In genomic region chr12:110791026-110791425, GRCm38 (mm10) we compare ENCODE assay signal across 17 mouse cellular contexts.
"Had no signal": no experiment of that assay in that cellular context is flagged by ENCODE, and none has a peak within 500 bp of the region (broad histone marks: within the 10 kb centered on the region; RNA-seq: fewer than 3 reads in every experiment).

No protein-coding gene starts in this region.

- H3K36me3 ChIP-seq: hindbrain, embryonic 15.5 days had no signal

- H3K9ac ChIP-seq: hindbrain, embryonic 15.5 days; limb, embryonic 12.5 days; limb, embryonic 15.5 days; liver, embryonic 12.5 days had no signal

- H3K4me3 ChIP-seq: hindbrain, embryonic 15.5 days; limb, embryonic 12.5 days; limb, embryonic 15.5 days; liver, embryonic 12.5 days had no signal

- H3K4me2 ChIP-seq: hindbrain, embryonic 15.5 days; limb, embryonic 12.5 days; limb, embryonic 15.5 days; liver, embryonic 12.5 days; midbrain, embryonic 11.5 days had no signal

- DNase-seq: left cerebral cortex, postnatal 4 days; lung, adult 2 months; lung, postnatal 14 days; lung, postnatal 4 days; midbrain, embryonic 14.5 days; right cerebral cortex, adult 18-20 months; right cerebral cortex, postnatal 14 days; right cerebral cortex, postnatal 4 days; thymus, adult 2 months; thymus, postnatal 14 days; thymus, postnatal 4 days had no signal

- H3K27ac ChIP-seq: hindbrain, embryonic 15.5 days; limb, embryonic 12.5 days; limb, embryonic 15.5 days; liver, embryonic 12.5 days; stomach, postnatal 0 days had no signal

- H3K4me1 ChIP-seq: hindbrain, embryonic 15.5 days; liver, embryonic 12.5 days had no signal

- ATAC-seq: liver, embryonic 12.5 days had no signal

- H3K27me3 ChIP-seq: hindbrain, embryonic 15.5 days; limb, embryonic 12.5 days; limb, embryonic 15.5 days; liver, embryonic 12.5 days had no signal

- H3K9me3 ChIP-seq: hindbrain, embryonic 15.5 days; limb, embryonic 12.5 days; limb, embryonic 15.5 days; liver, embryonic 12.5 days had no signal
